Mouse (Mus musculus): Measurements from ENCODE around the gene Slc45a1. TPM values are rescaled to one million over a fixed set of nuclear protein-coding genes. Genes with fewer than 3 reads are reported as not detected.

The Slc45a1 gene
- polyA plus RNA-seq, 1 experiment from 2014 or later, result 0.63 TPM

- no peak overlapping the region for H3K4me3 ChIP-seq (ENCODE audit: low read depth, low read length)
- WGBS, result 36% methylated on average over 8 of the region's 8 CpGs
- no peaks in the 10 kb centered on the region for H3K27me3 ChIP-seq (ENCODE audit: control insufficient read depth, insufficient read depth, low read length)
- no peak overlapping the region for H3K4me2 ChIP-seq (replicated peaks; ENCODE audit: low read depth)
- peak overlapping the region; percentile 53 for H3K27ac ChIP-seq (replicated peaks)
- H3K9ac ChIP-seq (ENCODE audit: low read length), result no peak overlapping the region
- DNase-seq (ENCODE audit: low spot score) (no peak), ATAC-seq (ENCODE audit: low FRiP score, low TSS enrichment) (no peak)
- H3K4me1 ChIP-seq (replicated peaks; ENCODE audit: control insufficient read depth, insufficient read depth), result peaks cover 22% of the 10 kb centered on the region
- no peak for TF ChIP-seq CTCF (IDR thresholded peaks at IDR 0.05; ENCODE audit: low read depth)
- TF ChIP-seq EP300 (optimal IDR thresholded peaks at IDR 0.05), result no peak
- no peaks in the 10 kb centered on the region for H3K9me3 ChIP-seq (ENCODE audit: control insufficient read depth, low read length)
- H3K36me3 ChIP-seq (ENCODE audit: control insufficient read depth, insufficient read depth, low read length), result no peaks in the 10 kb centered on the region
Measured at GRCm38 (mm10) chr4:150587597-150588299, 64.2 kb downstream of the Slc45a1 start.

- H3K4me2 ChIP-seq (replicated peaks; ENCODE audit: low read depth), result no peak overlapping the region
- H3K27ac ChIP-seq (replicated peaks), result no peak overlapping the region
- TF ChIP-seq EP300 (optimal IDR thresholded peaks at IDR 0.05) (no peak), CTCF (IDR thresholded peaks at IDR 0.05; ENCODE audit: low read depth) (no peak)
- WGBS, result 73% methylated on average over 5 of the region's 5 CpGs
- H3K36me3 ChIP-seq (ENCODE audit: control insufficient read depth, insufficient read depth, low read length), result no peaks in the 10 kb centered on the region
- no peak for DNase-seq (ENCODE audit: low spot score)
- H3K27me3 ChIP-seq (ENCODE audit: control insufficient read depth, insufficient read depth, low read length), result no peaks in the 10 kb centered on the region
- no peak overlapping the region for H3K4me3 ChIP-seq (ENCODE audit: low read depth, low read length)
- H3K9ac ChIP-seq (ENCODE audit: low read length), result no peak overlapping the region
- no peaks in the 10 kb centered on the region for H3K9me3 ChIP-seq (ENCODE audit: control insufficient read depth, low read length)
- ATAC-seq (ENCODE audit: low FRiP score, low TSS enrichment), result no peak
- H3K4me1 ChIP-seq (replicated peaks; ENCODE audit: control insufficient read depth, insufficient read depth), result peaks cover 26% of the 10 kb centered on the region
Measured at GRCm38 (mm10) chr4:150586275-150586674, 65.7 kb downstream of the Slc45a1 start.

- no peak overlapping the region for H3K4me2 ChIP-seq (replicated peaks; ENCODE audit: low read depth)
- H3K36me3 ChIP-seq (ENCODE audit: control insufficient read depth, insufficient read depth, low read length), result no peaks in the 10 kb centered on the region
- TF ChIP-seq EP300 (optimal IDR thresholded peaks at IDR 0.05) (no peak), CTCF (IDR thresholded peaks at IDR 0.05; ENCODE audit: low read depth) (no peak)
- H3K4me1 ChIP-seq (replicated peaks; ENCODE audit: control insufficient read depth, insufficient read depth), result peaks cover 26% of the 10 kb centered on the region
- H3K27ac ChIP-seq (replicated peaks), result no peak overlapping the region
- no peak for DNase-seq (ENCODE audit: low spot score)
- H3K9me3 ChIP-seq (ENCODE audit: control insufficient read depth, low read length), result no peaks in the 10 kb centered on the region
- H3K4me3 ChIP-seq (ENCODE audit: low read depth, low read length), result no peak overlapping the region
- WGBS, result 85% methylated on average over 2 of the region's 2 CpGs
- H3K9ac ChIP-seq (ENCODE audit: low read length), result no peak overlapping the region
- ATAC-seq (ENCODE audit: low FRiP score, low TSS enrichment), result no peak
- H3K27me3 ChIP-seq (ENCODE audit: control insufficient read depth, insufficient read depth, low read length), result no peaks in the 10 kb centered on the region
Measured at GRCm38 (mm10) chr4:150585800-150586199, 66.2 kb downstream of the Slc45a1 start.

GRCm38 (mm10) chr4:150583777-150584135, 68.2 kb downstream of the Slc45a1 start:
- WGBS, result 14% methylated on average over 3 of the region's 3 CpGs
- Histone ChIP-seq H3K4me2 (replicated peaks; ENCODE audit: low read depth) (peak overlapping the region; percentile 36), H3K36me3 (ENCODE audit: control insufficient read depth, insufficient read depth, low read length) (no peaks in the 10 kb centered on the region), H3K9me3 (ENCODE audit: control insufficient read depth, low read length) (no peaks in the 10 kb centered on the region), H3K9ac (ENCODE audit: low read length) (0 out of 2 replicates have a peak overlapping the region, but pooled peaks have one; percentile 35), H3K4me1 (replicated peaks; ENCODE audit: control insufficient read depth, insufficient read depth) (peaks cover 26% of the 10 kb centered on the region), H3K27me3 (ENCODE audit: control insufficient read depth, insufficient read depth, low read length) (no peaks in the 10 kb centered on the region), H3K27ac (replicated peaks) (peak overlapping the region; percentile 94), H3K4me3 (ENCODE audit: low read depth, low read length) (no peak overlapping the region)
- ATAC-seq (ENCODE audit: low FRiP score, low TSS enrichment) (peak; percentile 81), DNase-seq (ENCODE audit: low spot score) (peak; percentile 66)
- no peak for TF ChIP-seq CTCF (IDR thresholded peaks at IDR 0.05; ENCODE audit: low read depth)
- TF ChIP-seq EP300 (optimal IDR thresholded peaks at IDR 0.05), result no peak

- peak; percentile 96 for ATAC-seq (ENCODE audit: low FRiP score, low TSS enrichment)
- TF ChIP-seq EP300 (optimal IDR thresholded peaks at IDR 0.05), result no peak
- TF ChIP-seq CTCF (IDR thresholded peaks at IDR 0.05; ENCODE audit: low read depth), result no peak
- DNase-seq (ENCODE audit: low spot score), result peak; percentile 86
- 4% methylated on average over 13 of the region's 13 CpGs for WGBS
- H3K4me3 ChIP-seq (ENCODE audit: low read depth, low read length), result no peak overlapping the region
- H3K4me1 ChIP-seq (replicated peaks; ENCODE audit: control insufficient read depth, insufficient read depth), result peaks cover 26% of the 10 kb centered on the region
- peak overlapping the region; percentile 94 for H3K27ac ChIP-seq (replicated peaks)
- H3K36me3 ChIP-seq (ENCODE audit: control insufficient read depth, insufficient read depth, low read length), result no peaks in the 10 kb centered on the region
- H3K4me2 ChIP-seq (replicated peaks; ENCODE audit: low read depth), result peak overlapping the region; percentile 36
- no peaks in the 10 kb centered on the region for H3K27me3 ChIP-seq (ENCODE audit: control insufficient read depth, insufficient read depth, low read length)
- H3K9ac ChIP-seq (ENCODE audit: low read length), result peak overlapping the region; percentile 35; the same call in 1 of the 2 replicates
- H3K9me3 ChIP-seq (ENCODE audit: control insufficient read depth, low read length), result no peaks in the 10 kb centered on the region
Measured at GRCm38 (mm10) chr4:150582966-150583776, 68.8 kb downstream of the Slc45a1 start.
